Mouse (Mus musculus) gastrocnemius, adult 18-20 months (tissue): ENCODE data around the gene Kansl2. TPM values are rescaled to one million over a fixed set of nuclear protein-coding genes. Genes with fewer than 3 reads are reported as not detected.
A peak's percentile ranks its signal among the peaks of the same experiment; 100 is the strongest.
"Not testable (repeated sequence)": the region's sequence is repeated elsewhere in the genome, so short reads cannot be mapped to it uniquely, and the experiment has no call there.

Experiments
- DNase-seq: peaks from one replicate; pipeline ENCODE4 v3.0.0; 2021; ENCODE audit warnings: low spot score
- total RNA-seq, 2 experiments: library from RNA; stranded (reverse); gene quantifications; 2 replicates each; pipeline ENCODE4 v1.2.3; 2021

Gene Kansl2
- total RNA-seq, 2 experiments from 2014 or later = 60.8 to 60.9 TPM

DNA sequence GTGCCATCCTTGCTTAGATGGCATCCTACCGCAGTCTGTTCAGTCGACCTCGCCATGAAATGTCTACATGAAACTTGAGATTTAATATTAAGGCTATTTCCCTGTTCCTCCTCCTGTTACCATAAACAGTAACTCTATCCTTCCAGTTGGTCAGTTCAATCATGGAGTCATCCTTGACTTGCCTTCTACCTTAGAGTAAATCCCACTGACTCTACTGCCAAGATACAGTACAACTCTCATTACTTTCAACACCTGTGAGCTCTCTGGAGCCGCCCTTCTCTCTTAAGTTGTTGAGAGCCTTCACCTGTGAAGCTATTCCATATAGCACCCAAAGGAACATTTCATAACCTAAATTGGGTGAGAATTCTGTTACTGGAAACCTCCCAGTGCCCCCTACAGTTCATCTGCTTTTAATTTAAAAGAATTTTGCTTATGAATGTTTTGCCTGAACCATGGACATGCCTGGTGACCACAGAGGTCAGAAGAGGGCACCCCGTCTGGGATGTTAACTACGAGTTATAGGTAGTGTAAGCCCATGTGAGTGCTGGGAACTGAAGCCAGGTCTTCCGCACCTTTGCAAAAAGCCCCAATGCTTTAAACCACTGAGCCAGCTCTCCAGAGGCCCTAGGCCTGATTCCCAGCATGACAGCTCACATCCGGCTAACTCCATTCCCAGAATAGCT, 2.9 kb upstream of the Kansl2 start:
- DNase-seq = no peak

DNA sequence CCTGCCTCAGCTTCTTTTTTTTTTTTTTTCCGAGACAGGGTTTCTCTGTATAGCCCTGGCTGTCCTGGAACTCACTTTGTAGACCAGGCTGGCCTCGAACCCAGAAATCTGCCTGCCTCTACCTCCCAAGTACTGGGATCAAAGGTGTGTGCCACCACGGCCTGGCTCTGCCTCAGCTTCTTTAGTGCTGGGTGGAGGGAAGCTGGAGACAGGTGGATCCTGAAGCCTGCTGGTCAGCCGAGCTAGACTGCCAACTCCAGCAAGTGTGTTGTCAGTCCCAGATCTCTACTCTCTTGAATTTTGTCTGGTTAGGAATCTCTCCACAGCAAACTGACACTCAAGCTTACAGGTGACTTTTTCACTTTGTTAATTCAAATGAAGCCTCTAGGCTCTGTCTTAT, 1.9 kb upstream of the Kansl2 start:
- DNase-seq = no peak

- DNase-seq = no peak
Measured at GRCm38 (mm10) chr15:98533035-98533531, 981 bp downstream of the Kansl2 start.

- no peak for DNase-seq
Measured at GRCm38 (mm10) chr15:98532281-98532680, 1.8 kb downstream of the Kansl2 start.

GRCm38 (mm10) chr15:98528066-98528563, 5.9 kb downstream of the Kansl2 start:
- DNase-seq = no peak

GRCm38 (mm10) chr15:98527056-98527771, 6.8 kb downstream of the Kansl2 start:
- DNase-seq = no peak

GRCm38 (mm10) chr15:98526057-98526456, 8.0 kb downstream of the Kansl2 start:
- no peak for DNase-seq

- DNase-seq = no peak
Measured at GRCm38 (mm10) chr15:98521245-98521644, 12.8 kb downstream of the Kansl2 start.

DNA sequence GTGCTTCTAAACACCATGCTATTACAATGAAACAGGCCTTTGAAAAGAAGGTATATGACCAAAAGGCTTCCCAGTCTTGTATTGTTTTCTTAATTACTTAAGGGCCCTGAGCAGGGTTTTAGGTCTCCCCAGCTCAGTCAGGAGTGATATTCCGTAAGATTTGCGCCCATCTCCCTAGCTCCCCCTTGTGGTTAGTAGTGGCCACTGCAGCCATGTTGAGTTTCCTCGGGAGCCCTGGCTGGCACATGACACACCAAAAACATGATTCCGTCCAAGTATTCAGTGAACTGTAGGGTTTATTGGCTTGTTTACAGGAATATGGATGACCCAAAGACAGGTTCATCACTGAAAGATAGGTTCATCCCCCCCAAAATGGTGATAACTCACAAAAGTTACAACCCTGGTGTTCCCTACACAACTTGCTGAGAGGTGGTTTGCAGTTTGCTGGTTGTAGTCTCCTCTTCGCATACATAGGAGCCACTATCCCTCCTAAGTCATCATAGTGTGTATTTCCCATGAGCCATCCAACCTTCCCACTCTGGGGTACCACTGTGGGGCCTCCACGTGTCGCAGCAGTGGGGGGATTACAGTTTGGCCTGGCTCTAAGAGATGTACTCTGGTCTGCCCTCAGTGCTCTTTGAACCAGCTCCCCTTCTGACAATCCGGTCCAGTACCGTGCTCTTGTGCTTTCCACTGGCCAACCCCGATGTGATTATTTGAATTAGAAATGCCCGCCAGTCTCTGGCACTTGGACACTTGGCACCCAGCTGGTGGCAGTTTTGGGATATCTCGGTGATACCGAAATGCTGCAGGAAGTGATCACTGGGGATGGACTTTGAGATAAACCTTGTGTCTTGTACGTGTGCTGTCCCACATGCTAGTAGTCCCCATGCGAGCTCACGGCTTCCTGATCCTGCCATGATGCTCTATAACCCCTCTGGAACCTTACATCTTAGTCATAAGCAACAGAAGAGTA, 16.4 kb downstream of the Kansl2 start:
- peak; percentile 66 for DNase-seq

DNA sequence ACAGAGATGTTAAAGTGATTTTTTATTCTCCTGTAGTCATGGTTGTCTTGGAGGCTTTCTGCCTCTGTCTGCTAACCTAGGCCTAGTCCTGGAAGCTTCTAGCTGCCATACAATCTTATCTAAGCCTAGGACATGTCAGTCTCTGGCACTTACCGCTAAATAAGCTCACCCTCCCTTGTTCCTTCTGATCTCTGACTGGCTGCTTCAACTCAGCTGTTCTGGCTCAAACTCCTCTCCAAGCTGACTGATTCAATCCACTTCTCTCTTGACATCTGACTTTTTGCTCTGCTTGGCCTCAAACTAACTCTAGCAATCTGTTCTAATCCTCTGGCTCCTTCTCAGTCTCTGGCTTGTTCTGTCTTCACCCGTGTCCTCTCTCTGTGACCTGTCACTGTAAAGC, 19.2 kb downstream of the Kansl2 start:
- DNase-seq = not testable (repeated sequence)

DNA sequence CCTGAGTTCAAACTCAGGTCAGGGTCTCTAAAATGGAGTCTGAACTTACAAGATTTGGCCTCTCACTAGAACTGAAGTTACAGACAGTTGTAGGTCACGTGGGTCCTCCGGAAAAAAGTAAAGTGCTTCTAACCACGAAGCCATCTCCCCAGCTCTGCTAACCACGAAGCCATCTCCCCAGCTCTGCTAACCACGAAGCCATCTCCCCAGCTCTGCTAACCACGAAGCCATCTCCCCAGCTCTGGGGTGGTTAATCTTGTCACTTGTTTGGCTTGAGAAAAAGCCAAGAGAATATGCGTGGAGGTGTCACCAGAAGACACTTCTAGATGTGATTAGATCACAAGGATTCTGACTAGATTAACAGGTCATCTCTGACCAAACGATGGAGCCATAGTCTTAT, 19.9 kb downstream of the Kansl2 start:
- DNase-seq = no peak

DNA sequence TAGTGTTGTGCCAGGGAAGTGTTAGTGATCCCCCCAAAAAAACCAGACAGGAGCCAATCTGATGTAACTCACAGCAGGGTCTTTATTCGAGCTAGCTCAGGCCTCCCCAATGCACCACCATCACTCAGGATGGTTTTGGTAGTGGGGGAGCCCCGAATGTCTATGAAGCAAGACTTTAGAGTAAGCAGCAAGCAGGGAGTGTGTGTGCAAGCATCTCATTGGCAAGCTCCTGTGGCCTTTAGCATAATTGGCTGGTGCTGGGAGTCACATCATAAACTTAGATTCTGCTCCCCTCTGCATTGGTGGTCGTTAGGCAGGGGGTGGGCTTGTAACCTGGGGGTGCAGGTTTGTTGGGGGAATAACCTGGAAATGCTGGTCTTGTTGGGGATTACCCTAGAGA, 20.4 kb downstream of the Kansl2 start:
- DNase-seq = not testable (repeated sequence)

- DNase-seq = peak; percentile 48
Measured at GRCm38 (mm10) chr15:98512799-98513321, 21.2 kb downstream of the Kansl2 start.

- DNase-seq = no peak
Measured at GRCm38 (mm10) chr15:98512232-98512631, 21.8 kb downstream of the Kansl2 start.

DNA sequence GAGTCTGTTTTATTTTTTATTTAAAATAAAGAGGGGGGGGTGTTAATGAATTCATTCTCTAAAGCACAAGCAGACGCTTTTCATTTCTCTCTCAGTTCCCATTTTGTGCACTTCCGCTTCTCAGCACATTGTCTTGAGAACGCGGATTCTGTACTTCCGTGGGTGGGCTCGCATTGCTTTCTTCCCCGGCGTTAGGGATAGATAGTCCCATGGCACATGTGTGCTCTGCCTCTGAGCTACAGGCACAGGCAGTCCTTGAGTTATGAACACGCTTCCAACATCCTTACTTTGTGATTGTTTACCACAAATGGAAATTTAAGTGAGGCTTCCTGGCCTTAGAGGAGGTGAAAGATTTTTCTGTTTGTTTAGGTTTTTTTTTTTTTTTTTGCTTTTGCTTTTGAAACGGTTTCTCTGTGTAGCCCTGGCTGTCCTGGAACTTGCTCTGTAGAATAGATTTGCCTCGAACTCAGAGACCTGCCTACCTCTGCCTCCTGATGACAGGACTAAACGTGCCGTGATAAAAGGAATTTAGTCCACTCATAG, 22.6 kb downstream of the Kansl2 start:
- no peak for DNase-seq

DNA sequence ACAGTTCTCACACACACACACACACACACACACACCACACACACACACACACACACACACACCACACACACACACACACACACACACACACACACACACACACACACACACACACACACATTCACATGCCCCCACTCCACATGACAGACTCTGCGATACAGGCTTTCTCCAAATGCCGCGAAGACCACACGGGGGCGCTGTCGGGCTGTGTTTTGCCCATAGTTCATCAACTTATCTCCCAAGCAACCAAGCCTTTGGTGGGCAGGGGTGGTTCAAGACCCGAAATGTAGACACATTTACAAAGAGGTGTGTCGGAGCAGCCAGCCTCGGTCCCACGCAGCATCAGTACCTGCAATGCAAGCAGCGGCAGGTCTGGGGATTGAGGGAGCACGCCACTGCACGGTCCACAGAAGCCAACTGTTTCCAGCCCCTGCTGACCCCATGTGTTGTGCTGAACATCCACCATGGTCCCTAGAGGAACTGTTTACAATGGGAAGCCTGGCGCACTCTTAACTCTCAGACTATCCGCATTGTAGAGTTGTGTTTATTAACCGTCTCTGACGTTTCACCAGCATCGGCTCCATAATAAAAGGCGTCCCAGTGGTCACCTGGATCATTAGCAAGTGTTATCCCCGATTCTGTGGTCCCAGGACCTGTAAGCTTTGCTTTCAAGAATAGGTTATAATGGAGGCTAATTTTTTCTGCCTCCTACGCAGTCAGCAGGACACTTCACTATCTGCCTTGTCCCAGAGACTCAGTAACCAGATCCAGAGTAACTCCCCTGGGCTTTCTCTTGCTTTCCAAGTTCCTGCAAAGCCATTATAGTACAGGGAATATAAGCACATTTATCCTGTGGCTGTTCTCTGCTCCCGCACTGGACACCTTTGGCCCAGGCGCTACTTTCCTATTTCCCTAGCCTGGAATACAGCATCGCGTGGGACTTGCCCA, 23.4 kb downstream of the Kansl2 start:
- peak; percentile 73 for DNase-seq

GRCm38 (mm10) chr15:98509387-98509786, 24.7 kb downstream of the Kansl2 start:
- no peak for DNase-seq

DNA sequence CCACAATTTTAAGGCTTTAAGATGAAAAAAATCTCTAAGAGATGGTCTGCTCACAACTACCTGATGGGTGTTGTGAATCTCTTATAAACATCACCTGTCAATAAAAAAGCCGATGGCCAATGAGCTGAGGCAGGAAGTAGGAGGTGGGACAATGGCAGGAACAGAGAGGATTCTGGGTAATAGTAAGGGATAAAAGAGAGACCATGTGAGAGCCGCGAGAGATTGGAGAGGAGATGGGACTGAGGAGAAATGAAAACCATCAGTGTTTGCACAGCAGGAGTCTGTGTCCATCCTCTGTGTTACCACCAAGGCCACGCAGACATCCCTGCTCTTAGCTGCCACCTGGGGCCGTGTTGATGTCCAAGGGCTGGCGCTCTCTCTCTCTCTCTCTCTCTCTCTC, 26.7 kb downstream of the Kansl2 start:
- DNase-seq = no peak

GRCm38 (mm10) chr15:98506253-98506957, 27.7 kb downstream of the Kansl2 start:
- no peak for DNase-seq
